Mouse (Mus musculus) skeletal muscle tissue, adult 2 months (tissue): ENCODE measurements around the gene Klhdc7a.

ENCODE experiments used
- DNase-seq: peaks from one replicate; pipeline ENCODE4 v3.0.0-alpha.2; 2012; ENCODE audit warnings: low read depth, low spot score

The Klhdc7a gene

GRCm38 (mm10) chr4:139960086-139960713, 7.6 kb downstream of the Klhdc7a start:
- no peak for DNase-seq

- DNase-seq = no peak
Observed at GRCm38 (mm10) chr4:139959188-139959587, 8.6 kb downstream of the Klhdc7a start.

DNA sequence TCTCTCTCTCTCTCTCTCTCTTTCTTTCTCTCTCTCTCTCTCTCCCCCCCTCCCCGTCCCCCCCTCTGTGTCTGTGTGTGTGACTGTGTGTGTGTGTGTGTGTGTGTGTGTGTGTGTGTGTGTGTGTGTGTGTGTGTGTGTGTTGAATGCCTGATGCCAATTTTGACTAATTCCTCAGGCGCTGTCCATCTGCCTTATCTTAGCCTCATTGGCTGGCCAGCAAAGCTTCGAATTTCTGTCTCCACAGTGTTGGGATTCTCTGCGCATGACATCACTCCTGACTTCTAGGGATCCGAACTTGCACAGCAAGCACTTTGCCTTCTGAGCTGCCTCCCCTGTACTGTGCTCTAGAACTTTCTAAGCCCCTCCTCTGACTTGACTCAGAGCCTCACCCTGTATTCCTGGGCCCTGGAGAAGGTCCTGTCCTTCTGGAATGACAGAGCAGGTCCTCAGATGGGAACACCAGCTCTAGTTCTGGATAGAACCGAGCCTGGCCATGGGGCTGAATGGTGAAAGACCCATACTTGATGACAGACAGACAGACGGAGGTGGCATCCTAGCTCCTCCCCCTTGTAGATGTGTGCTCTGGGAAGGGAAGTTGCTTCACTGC, 16.8 kb downstream of the Klhdc7a start:
- DNase-seq = no peak

DNA sequence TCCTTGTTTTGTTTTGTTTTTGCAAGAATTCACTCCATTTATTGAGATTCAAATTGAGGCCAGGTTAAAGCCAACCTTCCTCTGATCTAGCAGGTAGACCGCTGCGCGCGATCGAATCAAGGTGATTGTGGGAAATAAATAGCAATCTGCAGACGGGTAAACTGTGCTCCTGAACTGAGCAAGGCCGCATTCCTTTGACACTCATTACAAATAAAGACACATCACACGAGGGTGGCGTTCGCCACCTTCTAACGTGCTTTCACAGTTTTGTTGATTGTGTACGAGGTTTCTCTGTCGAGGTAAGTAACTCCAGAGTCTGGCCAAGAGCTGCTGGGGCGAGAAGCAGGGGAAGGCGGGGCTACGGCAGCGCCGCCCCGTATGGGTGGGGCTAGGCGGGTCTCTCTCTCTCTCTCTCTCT, 17.4 kb downstream of the Klhdc7a start:
- DNase-seq = no peak

GRCm38 (mm10) chr4:139948591-139948990, 19.2 kb downstream of the Klhdc7a start:
- no peak for DNase-seq

- DNase-seq = no peak
Observed at GRCm38 (mm10) chr4:139947341-139947740, 20.5 kb downstream of the Klhdc7a start.

GRCm38 (mm10) chr4:139941831-139942230, 26.0 kb downstream of the Klhdc7a start:
- no peak for DNase-seq

DNA sequence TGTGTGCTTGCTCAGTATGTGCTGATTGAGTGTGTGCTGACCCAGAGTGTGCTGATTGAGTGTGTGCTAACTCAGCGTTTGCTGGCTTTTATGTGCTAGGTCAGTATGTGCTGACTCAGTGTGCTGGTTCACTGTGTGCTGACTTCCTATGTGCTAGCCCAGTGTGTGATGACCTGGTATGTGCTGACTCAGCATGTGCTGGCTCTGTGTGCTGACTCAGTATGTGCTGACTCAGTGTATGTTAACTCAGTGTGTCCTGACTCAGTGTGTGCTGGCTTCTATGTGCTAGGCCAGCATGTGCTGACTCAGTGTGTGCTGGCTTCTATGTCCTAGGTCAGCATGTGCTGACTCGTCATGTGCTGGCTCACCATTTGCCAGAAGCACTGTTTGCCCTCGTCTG, 32.3 kb downstream of the Klhdc7a start:
- DNase-seq = no peak

DNA sequence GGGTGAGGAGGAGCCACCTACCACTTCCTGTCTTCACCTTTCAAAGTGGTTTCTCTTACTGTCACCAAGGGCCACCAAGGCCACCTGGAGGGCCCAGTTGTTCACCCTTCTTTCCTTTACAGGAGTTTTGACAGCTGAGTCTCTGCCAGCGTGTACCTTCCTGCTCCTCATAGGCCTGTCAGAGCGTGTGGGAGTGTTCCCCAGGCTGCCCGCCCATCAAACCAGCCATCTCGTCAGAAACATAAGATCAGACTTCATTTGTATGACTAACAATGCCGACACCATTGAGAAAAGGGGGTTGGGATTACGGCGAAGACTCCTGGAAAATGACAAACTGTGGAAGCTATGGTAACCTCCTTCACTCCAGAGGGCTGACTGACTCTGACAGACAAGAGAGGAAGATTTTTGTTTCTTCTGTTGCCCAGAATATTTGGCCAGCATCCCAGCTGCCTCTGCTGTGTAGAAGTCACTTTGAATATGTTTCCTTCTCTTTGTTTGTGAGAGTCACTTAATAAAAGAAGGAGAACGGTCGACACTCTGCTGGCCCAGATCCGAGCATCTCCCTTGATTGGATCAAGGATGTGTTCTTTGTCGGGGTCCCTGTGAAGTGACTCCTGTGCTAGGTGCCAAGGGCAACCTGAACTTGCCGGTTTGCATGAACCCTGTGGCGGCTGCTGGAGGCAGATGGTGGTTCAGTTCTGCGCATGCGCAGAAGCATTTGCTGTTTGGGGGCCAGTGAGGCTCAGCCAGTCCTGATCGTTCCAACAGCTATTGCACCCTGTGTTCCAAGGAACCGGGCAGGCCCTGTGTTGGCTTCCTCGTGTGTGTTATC, 34.6 kb downstream of the Klhdc7a start:
- peak; percentile 13 for DNase-seq

- DNase-seq = no peak
Observed at GRCm38 (mm10) chr4:139931790-139932510, 35.9 kb downstream of the Klhdc7a start.

GRCm38 (mm10) chr4:139930885-139931284, 36.9 kb downstream of the Klhdc7a start:
- no peak for DNase-seq

DNA sequence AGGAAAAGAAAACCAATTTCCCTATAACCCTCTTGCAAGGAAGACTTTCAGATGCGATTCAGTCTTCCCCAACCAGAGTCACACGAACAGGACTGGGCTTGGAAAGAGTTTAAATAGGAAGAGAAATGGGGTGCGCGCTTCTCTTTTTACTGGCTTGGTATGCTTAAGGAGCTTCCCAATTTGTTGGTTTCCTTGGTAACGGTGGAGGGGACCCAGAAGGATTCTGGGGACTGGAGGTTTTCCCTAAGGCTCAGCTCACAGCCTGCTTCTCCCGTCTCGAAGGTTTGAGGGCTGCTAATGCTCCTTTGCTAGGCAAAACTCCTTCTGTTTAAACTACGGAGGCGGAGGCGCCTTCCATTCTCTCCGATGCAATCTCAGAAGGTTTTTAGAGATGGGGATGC, 41.7 kb downstream of the Klhdc7a start:
- DNase-seq = no peak

DNA sequence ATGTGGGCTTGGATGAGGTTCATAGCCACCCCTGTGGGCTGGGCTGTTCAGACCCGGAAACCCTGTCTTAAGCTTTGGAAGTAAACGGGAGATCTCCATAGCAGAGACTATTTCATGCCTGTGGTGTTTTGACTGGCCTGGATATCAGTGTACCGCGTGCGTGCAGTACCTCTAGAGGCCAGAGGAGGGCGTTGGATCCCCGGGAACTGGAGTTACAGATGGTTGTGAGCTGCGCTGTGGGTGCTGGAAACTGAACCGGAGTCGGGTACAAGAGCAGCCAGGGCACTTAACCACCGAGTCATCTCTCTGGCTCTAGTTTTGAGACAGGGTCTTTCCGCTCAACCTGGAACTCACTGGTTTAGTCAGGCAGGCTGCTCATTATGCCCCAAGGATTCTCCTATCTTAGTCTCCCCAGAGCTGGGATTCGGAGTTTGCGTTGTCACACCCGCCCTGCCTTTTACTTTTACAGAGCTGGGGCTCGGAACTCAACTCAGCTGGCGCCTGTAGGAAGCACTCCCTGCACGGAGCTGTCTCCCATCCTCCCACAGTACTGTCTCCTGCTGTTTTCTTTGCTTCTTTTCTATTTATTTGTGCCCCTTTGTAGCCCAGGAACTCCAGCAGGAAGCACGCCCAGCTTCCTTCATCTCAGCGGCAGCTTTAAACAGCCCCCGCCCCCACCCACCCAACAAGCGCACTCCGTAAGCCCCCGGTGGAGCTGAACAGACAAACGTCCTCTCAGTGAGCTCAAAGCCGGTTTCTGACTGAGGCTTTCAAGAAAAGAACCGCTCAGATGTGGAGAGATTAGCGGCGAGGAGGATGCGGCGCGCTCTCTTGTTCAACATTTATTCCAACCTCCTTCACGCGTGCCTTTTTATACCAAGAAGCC, 42.3 kb downstream of the Klhdc7a start:
- no peak for DNase-seq

DNA sequence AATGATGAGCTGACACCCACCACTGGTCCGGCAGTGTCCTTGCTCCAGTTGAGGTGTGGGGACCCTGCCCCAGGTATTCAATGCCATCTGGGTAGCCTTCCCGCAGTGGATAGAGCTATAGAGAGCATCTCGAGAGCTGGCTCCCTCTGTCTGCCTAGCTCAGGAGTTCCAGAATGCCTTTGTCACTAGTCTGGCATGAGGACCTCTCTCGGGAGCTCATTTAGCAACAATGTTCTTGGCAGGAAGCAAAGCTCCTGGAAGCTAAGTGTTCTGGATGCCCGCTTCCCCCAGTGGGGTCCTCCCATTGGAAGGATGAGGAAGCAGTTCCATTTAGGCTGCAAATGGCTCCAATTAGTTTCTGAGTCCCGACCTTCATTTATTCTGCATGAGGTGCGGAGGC, 51.1 kb downstream of the Klhdc7a start:
- no peak for DNase-seq
